Mouse (Mus musculus) lung, embryonic 14.5 days (tissue): ENCODE data around the gene Gm12166. TPM values are rescaled to one million over a fixed set of nuclear protein-coding genes. Genes with fewer than 3 reads are reported as not detected.
"Not testable (repeated sequence)": the region's sequence is repeated elsewhere in the genome, so short reads cannot be mapped to it uniquely, and the experiment has no call there.

Experiments used
- ATAC-seq: fragments of 200-750 bp; cut with Nextera tagmentation; 2 replicates; pipeline ENCODE4 v1.8.0; 2017; ENCODE audit warnings: mild to moderate bottlenecking, moderate TSS enrichment, moderate library complexity; ENCODE audit not compliant: insufficient read depth
- DNase-seq: peaks from one replicate; pipeline ENCODE4 v3.0.0-alpha.2; 2015
- H3K27ac ChIP-seq: fragments of 300-500 bp; sonication (generic); 2 replicates; pipeline ENCODE4 v1.5.1; 2014; ENCODE audit warnings: low read depth, mild to moderate bottlenecking, moderate library complexity
- H3K27me3 ChIP-seq: fragments of 300-500 bp; sonication (generic); 2 replicates; pipeline ENCODE4 v1.6.1; 2014; ENCODE audit warnings: low read length, control low read depth; ENCODE audit not compliant: insufficient read depth
- H3K36me3 ChIP-seq: fragments of 300-500 bp; sonication (generic); 2 replicates; pipeline ENCODE4 v1.6.1; 2014; ENCODE audit warnings: control low read depth; ENCODE audit not compliant: insufficient read depth
- H3K4me1 ChIP-seq: fragments of 300-500 bp; sonication (generic); 2 replicates; pipeline ENCODE4 v1.6.1; 2014; ENCODE audit warnings: antibody characterized with exemption, control low read depth; ENCODE audit not compliant: insufficient read depth
- H3K4me2 ChIP-seq: fragments of 300-500 bp; sonication (generic); 2 replicates; pipeline ENCODE4 v1.6.1; 2014; ENCODE audit warnings: mild to moderate bottlenecking
- H3K4me3 ChIP-seq: fragments of 300-500 bp; sonication (generic); 2 replicates; pipeline ENCODE4 v1.5.1; 2014; ENCODE audit warnings: low read depth, low read length
- H3K9ac ChIP-seq: fragments of 300-500 bp; sonication (generic); 2 replicates; pipeline ENCODE4 v1.6.1; 2014
- H3K9me3 ChIP-seq: fragments of 300-500 bp; sonication (generic); 2 replicates; pipeline ENCODE4 v1.6.1; 2016; ENCODE audit warnings: low read depth, low read length, control low read depth
- CTCF ChIP-seq: IDR thresholded peaks from 2 replicates; pipeline ENCODE4 v1.5.1; 2016; ENCODE audit warnings: antibody characterized with exemption, low read depth
- WGBS: fragments of 180-500 bp; shearing (Covaris S2); extraction: QIAGEN DNeasy Blood & Tissue Kit; methylation state at CpG from one replicate; pipeline ENCODE4 v1.1.7; 2014; 5-methylcytosine and 5-hydroxymethylcytosine counted together
- polyA plus RNA-seq: library from polyadenylated mRNA; unstranded; fragments of >200 nt; fragmentation: Nextera tagmentation; extraction: Ambion mirVana; gene quantifications from 2 replicates; pipeline ENCODE4 v1.2.1, GENCODE M21; 2014

The Gm12166 gene
- polyA plus RNA-seq, 1 experiment from 2014 or later: 6.1 TPM

GRCm38 (mm10) chr11:46054911-46055895 is 3.1 kb upstream of the Gm12166 start:
- no peak for TF ChIP-seq CTCF
- Histone ChIP-seq H3K36me3 (no peaks in the 10 kb centered on the region), H3K4me1 (peaks cover 5% of the 10 kb centered on the region; the same call in 1 of the 2 replicates), H3K27me3 (no peaks in the 10 kb centered on the region), H3K27ac (peak overlapping the region; percentile 94), H3K9me3 (no peaks in the 10 kb centered on the region), H3K4me3 (peak overlapping the region; percentile 68), H3K4me2 (peak overlapping the region; percentile 63), H3K9ac (peak overlapping the region; percentile 82)
- ATAC-seq (peak; percentile 26), DNase-seq (peak; percentile 50)
- WGBS: 14% methylated on average over 13 of the region's 13 CpGs

- no peak overlapping the region for H3K27ac ChIP-seq
- no peak overlapping the region for H3K4me2 ChIP-seq
- DNase-seq (no peak), ATAC-seq (no peak)
- peaks cover 5% of the 10 kb centered on the region; the same call in 1 of the 2 replicates for H3K4me1 ChIP-seq
- no peak for TF ChIP-seq CTCF
- no peaks in the 10 kb centered on the region for H3K9me3 ChIP-seq
- no peak overlapping the region for H3K9ac ChIP-seq
- no peaks in the 10 kb centered on the region for H3K36me3 ChIP-seq
- WGBS: 34% methylated on average over 5 of the region's 5 CpGs
- no peaks in the 10 kb centered on the region for H3K27me3 ChIP-seq
- H3K4me3 ChIP-seq: no peak overlapping the region
Observed at GRCm38 (mm10) chr11:46054311-46054710, 2.2 kb upstream of the Gm12166 start.

- not testable (repeated sequence) for H3K9me3 ChIP-seq, DNase-seq, H3K4me1 ChIP-seq, H3K4me3 ChIP-seq, H3K9ac ChIP-seq, H3K36me3 ChIP-seq, H3K27me3 ChIP-seq, H3K4me2 ChIP-seq, H3K27ac ChIP-seq, ATAC-seq
- 82% methylated on average over 3 of the region's 3 CpGs for WGBS
Observed at GRCm38 (mm10) chr11:46053457-46053856, 1.3 kb upstream of the Gm12166 start.

GRCm38 (mm10) chr11:46047264-46047663 is 4.9 kb downstream of the Gm12166 start:
- no peak for TF ChIP-seq CTCF
- no peak for DNase-seq
- Histone ChIP-seq H3K4me3 (no peak overlapping the region), H3K9me3 (no peaks in the 10 kb centered on the region), H3K4me1 (no peaks in the 10 kb centered on the region), H3K27me3 (no peaks in the 10 kb centered on the region), H3K9ac (no peak overlapping the region), H3K27ac (no peak overlapping the region), H3K4me2 (no peak overlapping the region), H3K36me3 (no peaks in the 10 kb centered on the region)
- 84% methylated on average over 3 of the region's 3 CpGs for WGBS
- ATAC-seq: no peak

GRCm38 (mm10) chr11:46044781-46045180 is 7.3 kb downstream of the Gm12166 start:
- H3K27ac ChIP-seq: no peak overlapping the region
- WGBS: 86% methylated on average over 5 of the region's 5 CpGs
- ATAC-seq: no peak
- no peak overlapping the region for H3K4me2 ChIP-seq
- H3K4me3 ChIP-seq: no peak overlapping the region
- H3K36me3 ChIP-seq: no peaks in the 10 kb centered on the region
- H3K9ac ChIP-seq: no peak overlapping the region
- DNase-seq: no peak
- H3K9me3 ChIP-seq: no peaks in the 10 kb centered on the region
- no peak for TF ChIP-seq CTCF
- H3K4me1 ChIP-seq: no peaks in the 10 kb centered on the region
- no peaks in the 10 kb centered on the region for H3K27me3 ChIP-seq

- Histone ChIP-seq H3K4me1 (no peaks in the 10 kb centered on the region; the same call in 1 of the 2 replicates), H3K4me3 (no peak overlapping the region), H3K36me3 (no peaks in the 10 kb centered on the region), H3K9me3 (no peaks in the 10 kb centered on the region), H3K27ac (peak overlapping the region; percentile 76; the same call in 1 of the 2 replicates), H3K9ac (no peak overlapping the region), H3K27me3 (no peaks in the 10 kb centered on the region), H3K4me2 (no peak overlapping the region)
- no peak for TF ChIP-seq CTCF
- 65% methylated on average over 12 of the region's 12 CpGs for WGBS
- peak; percentile 41; the same call in 1 of the 2 replicates for ATAC-seq
- peak; percentile 33 for DNase-seq
Observed at GRCm38 (mm10) chr11:46041607-46042267, 10.4 kb downstream of the Gm12166 start.
